Mouse (Mus musculus): ENCODE measurements around the gene Gabra4.
"Not testable (repeated sequence)": the region's sequence is repeated elsewhere in the genome, so short reads cannot be mapped to it uniquely, and the experiment has no call there.

Gene Gabra4

DNA sequence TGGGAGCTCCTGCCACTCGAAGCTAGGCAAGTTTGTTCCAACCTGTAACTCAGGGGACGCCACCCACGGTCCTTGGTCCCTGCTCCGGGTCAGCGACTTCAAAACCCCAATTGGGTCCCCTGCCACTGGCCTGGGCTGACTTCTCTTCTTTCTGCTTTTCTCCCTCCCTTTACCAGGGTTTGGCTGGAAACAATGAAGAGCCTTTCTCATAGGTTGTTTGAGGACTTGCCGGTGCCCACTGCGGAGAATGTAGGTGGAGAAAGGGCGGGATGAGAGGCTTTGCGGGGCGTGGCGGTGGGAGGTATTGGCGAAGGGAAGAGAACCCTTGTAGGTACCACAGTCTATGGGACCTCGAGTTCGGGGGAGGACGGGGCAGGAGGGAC lies at the start of gene Gabra4:
Gabra4 (minus strand) TSS at position 194 of the 383 bp plus-strand sequence.
- DNase-seq: no peak

DNA sequence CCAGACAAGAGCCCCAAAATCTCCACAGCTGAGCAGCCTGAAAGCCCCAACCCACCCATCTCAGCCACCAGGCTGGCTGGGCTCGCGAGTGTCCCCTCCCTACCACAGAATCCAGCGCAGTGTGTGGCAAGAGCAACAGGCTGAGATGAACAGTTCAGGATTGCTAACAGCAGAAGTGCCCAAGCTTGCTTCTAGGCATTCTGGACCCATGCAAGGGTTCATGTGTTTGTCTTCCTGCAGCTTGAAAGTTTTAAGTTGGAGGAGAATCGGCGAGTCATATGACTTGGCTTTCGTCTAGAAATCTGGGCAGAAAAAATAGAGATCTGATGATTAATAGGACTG lies 43.1 kb upstream of the Gabra4 start:
- no peak for DNase-seq

GRCm38 (mm10) chr5:71700468-71701272 lies 42.6 kb upstream of the Gabra4 start:
- no peak for DNase-seq

GRCm38 (mm10) chr5:71699696-71700467 lies 41.8 kb upstream of the Gabra4 start:
- DNase-seq: no peak

GRCm38 (mm10) chr5:71665593-71665992 lies 7.5 kb upstream of the Gabra4 start:
- DNase-seq: no peak

DNA sequence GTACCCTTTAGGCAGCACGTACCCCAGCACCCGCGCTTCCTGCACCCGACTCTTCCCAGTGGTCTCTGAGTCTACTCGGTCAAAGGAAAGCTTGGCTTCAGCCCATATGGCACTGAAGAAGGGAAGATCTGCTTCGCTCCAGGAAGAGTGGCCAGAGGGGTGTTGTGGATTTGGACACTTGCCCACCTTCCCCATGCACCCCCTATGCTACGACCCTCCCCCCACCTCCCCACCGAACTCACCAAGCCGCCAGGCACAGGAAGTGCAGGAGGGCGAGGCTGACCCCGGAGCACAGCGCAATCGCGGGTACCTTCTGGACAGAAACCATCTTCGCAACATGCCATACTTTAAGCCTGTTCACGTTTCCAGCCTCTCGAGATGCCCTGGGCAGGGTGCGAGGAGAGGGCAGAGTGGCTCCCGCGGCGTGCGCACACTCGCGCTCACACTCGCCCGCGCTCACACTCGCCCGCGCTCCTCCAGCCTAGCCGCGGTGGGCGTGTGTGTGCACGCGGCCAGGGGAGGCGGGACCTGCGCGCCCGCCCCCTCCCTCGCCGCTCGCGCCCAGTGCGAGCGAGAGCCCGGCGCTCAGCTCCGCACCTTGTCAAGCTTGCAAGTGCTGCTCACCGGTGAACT lies 510 bp downstream of the Gabra4 start, which contains the start of gene Gabrb1:
Gabrb1 (plus strand) TSS at position 632 of the 633 bp plus-strand sequence.
- DNase-seq: no peak

GRCm38 (mm10) chr5:71656771-71657170 lies 1.3 kb downstream of the Gabra4 start:
- DNase-seq: no peak

DNA sequence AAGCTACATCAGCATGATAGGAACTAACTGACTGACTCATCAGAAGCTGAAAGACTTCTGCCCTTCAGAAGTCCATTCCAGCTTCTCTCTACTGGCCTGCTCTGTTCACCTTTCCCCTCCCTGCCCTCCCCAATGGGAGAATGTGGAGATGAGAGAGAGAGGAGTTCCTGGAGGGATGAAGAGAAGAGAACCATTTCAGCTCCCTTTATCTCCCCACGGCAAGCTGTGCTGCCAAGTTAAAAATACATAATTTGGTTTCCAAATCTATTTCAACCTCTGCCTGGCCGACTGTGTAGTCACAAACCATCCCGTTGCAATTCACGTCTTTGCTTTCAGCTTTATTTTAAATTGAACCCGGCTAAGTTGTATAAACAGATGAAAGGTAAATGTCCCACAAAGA lies 4.1 kb downstream of the Gabra4 start:
- no peak for DNase-seq

DNA sequence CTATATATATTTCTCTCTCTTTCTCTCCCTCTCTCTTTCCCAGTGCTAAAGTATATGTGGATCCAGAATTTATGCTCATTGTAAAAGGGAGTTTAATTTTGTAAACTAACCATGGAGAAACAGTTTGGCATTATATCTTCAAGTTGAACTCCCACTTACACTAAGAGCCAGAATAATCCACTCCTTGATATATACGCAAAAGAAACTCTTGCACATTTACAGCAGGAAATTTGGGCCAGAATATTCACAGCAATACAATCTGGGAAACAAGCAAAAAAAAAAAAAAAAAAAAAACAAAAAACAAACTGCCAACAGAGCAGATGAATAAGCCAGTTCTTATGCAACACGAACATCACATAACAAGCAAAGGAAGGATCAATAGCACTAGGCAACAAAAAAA lies 10.0 kb downstream of the Gabra4 start:
- DNase-seq: no peak

DNA sequence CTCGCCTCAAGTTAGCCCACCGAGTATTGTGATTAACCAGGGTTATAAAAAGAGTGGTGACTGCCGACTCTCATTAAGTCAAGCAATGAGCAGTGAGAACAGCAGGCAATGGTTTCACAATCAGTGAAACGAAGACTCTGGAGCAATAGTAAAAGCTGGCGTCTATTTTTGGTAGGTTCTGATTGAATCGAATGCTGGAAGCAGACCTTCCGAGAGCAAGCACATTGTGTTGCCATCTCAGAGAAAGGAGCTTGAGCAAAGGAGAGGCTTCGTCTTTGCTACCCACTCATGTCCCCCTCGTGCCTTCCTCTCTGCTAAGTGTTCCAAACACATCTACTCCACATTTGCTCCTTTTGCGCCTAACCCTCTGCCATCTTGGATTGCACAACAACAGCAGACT lies 18.3 kb downstream of the Gabra4 start:
- DNase-seq: no peak

- DNase-seq: no peak
Observed at GRCm38 (mm10) chr5:71627820-71628219, 30.3 kb downstream of the Gabra4 start.

GRCm38 (mm10) chr5:71616734-71617133 lies 41.4 kb downstream of the Gabra4 start:
- no peak for DNase-seq

GRCm38 (mm10) chr5:71614311-71614710 lies 43.8 kb downstream of the Gabra4 start:
- DNase-seq: no peak

DNA sequence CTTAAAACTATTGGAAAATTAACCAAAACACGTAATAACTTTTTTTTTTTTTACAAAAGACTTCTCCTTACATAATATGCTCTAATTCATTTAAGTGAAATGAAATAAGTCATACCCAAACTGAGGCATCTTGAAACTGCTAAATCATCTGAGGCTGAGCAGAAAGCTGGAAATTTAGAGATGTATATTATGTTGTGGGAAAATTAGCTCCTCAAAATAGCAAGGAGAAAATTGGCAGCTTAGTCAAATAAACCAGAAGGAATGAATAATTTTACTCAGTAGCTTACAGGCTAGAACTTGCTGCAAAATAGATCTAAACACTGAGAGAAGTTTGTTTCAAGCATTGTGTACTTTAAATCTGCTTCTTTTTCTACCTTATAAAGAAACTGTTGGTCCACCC lies 49.4 kb downstream of the Gabra4 start:
- DNase-seq: no peak

GRCm38 (mm10) chr5:71606907-71607306 lies 51.2 kb downstream of the Gabra4 start:
- DNase-seq: no peak

DNA sequence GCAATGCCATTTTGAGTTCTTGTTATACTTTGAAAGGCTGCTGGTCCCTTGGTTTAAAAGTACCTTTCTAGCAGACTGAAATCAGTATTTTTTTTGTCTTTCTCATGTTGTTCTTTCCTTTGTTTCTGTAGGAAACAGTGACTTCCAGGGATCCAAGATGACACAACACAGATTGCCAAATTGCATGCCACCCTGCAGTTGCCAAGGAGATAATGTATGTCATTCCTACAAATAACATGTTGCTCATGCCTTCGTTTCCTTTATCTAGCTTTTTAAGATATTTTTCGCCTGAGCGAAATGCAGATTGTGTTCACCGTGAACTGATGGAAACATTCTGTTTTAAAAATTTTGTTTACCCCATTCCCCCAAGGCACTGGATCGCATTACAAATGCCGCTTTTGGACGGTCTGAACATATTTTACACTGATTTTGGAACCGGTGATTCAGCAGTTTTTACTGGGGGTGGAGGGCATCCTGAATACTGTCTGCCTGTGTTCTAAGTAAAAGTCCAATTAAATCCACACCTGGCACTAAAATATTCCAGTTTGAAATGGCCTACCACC lies 53.9 kb downstream of the Gabra4 start:
- no peak for DNase-seq

GRCm38 (mm10) chr5:71595321-71595720 lies 62.8 kb downstream of the Gabra4 start:
- DNase-seq: no peak

- DNase-seq: no peak
Observed at GRCm38 (mm10) chr5:71593745-71594255, 64.3 kb downstream of the Gabra4 start.

DNA sequence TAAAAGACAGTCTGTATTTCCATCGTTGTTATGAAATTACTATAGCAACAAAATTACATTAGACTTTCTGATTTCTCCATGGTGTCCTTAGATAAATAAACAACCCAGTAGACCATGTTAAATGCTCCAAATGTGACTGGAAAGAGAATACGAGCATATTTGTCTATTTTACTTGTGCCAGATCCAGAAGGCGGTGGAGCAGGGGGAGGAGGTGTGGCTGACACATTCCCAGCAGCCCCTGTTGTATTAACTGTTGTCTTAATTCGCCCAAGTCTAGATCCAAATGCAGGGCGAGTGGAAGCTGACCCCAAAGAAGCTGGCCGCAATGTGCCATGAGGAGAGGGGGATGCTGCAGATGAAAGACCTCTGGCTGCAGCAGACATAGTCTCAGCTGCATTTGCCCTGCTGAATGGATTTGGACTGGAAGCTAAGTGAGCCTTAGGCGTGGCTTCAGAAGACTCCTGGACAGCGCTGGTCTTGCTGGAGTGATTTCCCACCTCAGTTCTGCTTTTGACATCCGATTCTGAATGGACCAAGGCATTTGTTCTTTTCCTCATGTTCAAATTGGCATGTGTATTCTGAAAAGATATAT lies 86.4 kb downstream of the Gabra4 start:
- DNase-seq: no peak

- no peak for DNase-seq
Observed at GRCm38 (mm10) chr5:71548079-71548478, 110.0 kb downstream of the Gabra4 start, which contains the start of gene Cox7b2. TSS of gene Cox7b2 (minus strand) at chr5:71548205.

DNA sequence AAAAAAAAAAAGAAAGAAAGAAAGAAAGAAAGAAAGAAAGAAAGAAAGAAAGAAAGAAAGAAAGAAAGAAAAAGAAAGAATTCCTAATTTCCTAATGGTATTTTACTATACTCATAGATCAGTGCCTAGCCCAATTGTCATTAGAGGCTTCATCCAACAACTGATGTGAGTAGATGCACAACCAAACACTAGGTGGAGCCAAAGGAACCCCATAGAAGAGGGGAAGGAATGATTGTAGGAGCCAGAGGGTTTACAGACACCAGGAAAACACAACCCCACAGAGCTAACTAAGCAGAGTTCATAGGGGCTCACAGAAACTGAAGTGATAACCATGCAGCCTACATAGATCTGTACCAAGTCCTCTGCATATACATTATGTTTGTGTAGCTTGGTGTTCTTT lies 112.6 kb downstream of the Gabra4 start:
- no peak for DNase-seq

GRCm38 (mm10) chr5:71525486-71525885 lies 132.6 kb downstream of the Gabra4 start:
- not testable (repeated sequence) for DNase-seq

All from thymus, adult 18-20 months (tissue).